Mouse (Mus musculus) kidney, adult 2 months (tissue): ENCODE measurements around the gene Cdkl4. TPM values are rescaled to one million over a fixed set of nuclear protein-coding genes. Genes with fewer than 3 reads are reported as not detected.
A peak's percentile ranks its signal among the peaks of the same experiment; 100 is the strongest.

Experiments
- DNase-seq: peaks from one replicate; pipeline ENCODE4 v3.0.0; 2021
- H3K27ac ChIP-seq: fragments of 200-500 bp; 2 replicates; pipeline ENCODE4 v1.5.1; 2012; ENCODE audit warnings: low read depth, low read length, control low read depth, inconsistent platforms; ENCODE audit not compliant: insufficient read depth
- H3K27me3 ChIP-seq: fragments of 200-500 bp; replicated peaks from 2 replicates; pipeline ENCODE4 v1.6.1; 2012; ENCODE audit warnings: mild to moderate bottlenecking, moderate library complexity, low read length, inconsistent platforms; ENCODE audit not compliant: control insufficient read depth, insufficient read depth
- H3K36me3 ChIP-seq: fragments of 200-500 bp; 2 replicates; pipeline ENCODE4 v1.6.1; 2012; ENCODE audit warnings: mild to moderate bottlenecking, moderate library complexity, low read length, inconsistent platforms; ENCODE audit not compliant: control insufficient read depth, insufficient read depth
- H3K4me1 ChIP-seq: fragments of 200-500 bp; 2 replicates; pipeline ENCODE4 v1.6.1; 2011; ENCODE audit warnings: low read length; ENCODE audit not compliant: control insufficient read depth, insufficient read depth
- H3K4me3 ChIP-seq: fragments of 200-500 bp; 2 replicates; pipeline ENCODE4 v1.5.1; 2011; ENCODE audit warnings: mild to moderate bottlenecking, low read depth, low read length, control low read depth; ENCODE audit not compliant: insufficient read depth
- CTCF ChIP-seq: fragments of 200-500 bp; conservative IDR thresholded peaks from 2 replicates; pipeline ENCODE4 v1.5.1; 2011; ENCODE audit warnings: low read depth, mild to moderate bottlenecking, control low read depth, low read length, moderate library complexity, mixed read lengths; ENCODE audit not compliant: insufficient read depth, insufficient read length
- POLR2A ChIP-seq: fragments of 200-500 bp; IDR thresholded peaks from one replicate; pipeline ENCODE4 v1.6.1; 2011; ENCODE audit warnings: low read depth, low read length, control low read depth
- WGBS: fragments of 180-500 bp; shearing (Covaris S2); methylation state at CpG from one replicate; pipeline ENCODE4 v1.1.7; 2018; 5-methylcytosine and 5-hydroxymethylcytosine counted together
- polyA plus RNA-seq: library from polyadenylated mRNA; depleted of rRNA; stranded (reverse); fragments of >200 nt; gene quantifications from 2 replicates; pipeline ENCODE4 v1.2.3, GENCODE M21; 2012

The Cdkl4 gene
- polyA plus RNA-seq, 1 experiment, result 0.34 TPM

- Histone ChIP-seq H3K36me3 (no peaks in the 10 kb centered on the region), H3K4me1 (no peaks in the 10 kb centered on the region), H3K4me3 (no peak overlapping the region), H3K27me3 (no peaks in the 10 kb centered on the region), H3K27ac (no peak overlapping the region)
- no peak for TF ChIP-seq POLR2A
- TF ChIP-seq CTCF, result no peak
- WGBS, result 50% methylated on average over 1 of the region's 1 CpGs
- DNase-seq, result no peak
Observed at GRCm38 (mm10) chr17:80493891-80494290, 83.7 kb downstream of the Cdkl4 start.

GRCm38 (mm10) chr17:80492811-80493210 is 84.8 kb downstream of the Cdkl4 start:
- 90% methylated on average over 4 of the region's 4 CpGs for WGBS
- H3K27me3 ChIP-seq, result no peaks in the 10 kb centered on the region
- TF ChIP-seq CTCF, result no peak
- TF ChIP-seq POLR2A, result no peak
- H3K36me3 ChIP-seq, result no peaks in the 10 kb centered on the region
- H3K4me1 ChIP-seq, result no peaks in the 10 kb centered on the region
- DNase-seq, result no peak
- no peak overlapping the region for H3K4me3 ChIP-seq
- no peak overlapping the region for H3K27ac ChIP-seq

- H3K27me3 ChIP-seq, result no peaks in the 10 kb centered on the region
Observed at GRCm38 (mm10) chr17:80492274-80492673, 85.3 kb downstream of the Cdkl4 start.

GRCm38 (mm10) chr17:80490166-80490565 is 87.4 kb downstream of the Cdkl4 start:
- H3K4me1 ChIP-seq, result no peaks in the 10 kb centered on the region
- DNase-seq, result no peak
- TF ChIP-seq POLR2A (no peak), CTCF (no peak)
- H3K27me3 ChIP-seq, result no peaks in the 10 kb centered on the region
- H3K4me3 ChIP-seq, result no peak overlapping the region
- no peaks in the 10 kb centered on the region for H3K36me3 ChIP-seq
- H3K27ac ChIP-seq, result no peak overlapping the region
- 59% methylated on average over 5 of the region's 5 CpGs for WGBS

More at GRCm38 (mm10) chr17:80492274-80492673, 85.3 kb downstream of the Cdkl4 start:
- Histone ChIP-seq H3K4me3 (no peak overlapping the region), H3K36me3 (no peaks in the 10 kb centered on the region), H3K4me1 (no peaks in the 10 kb centered on the region), H3K27ac (no peak overlapping the region)
- no peak for TF ChIP-seq POLR2A
- no peak for TF ChIP-seq CTCF
- 90% methylated on average over 4 of the region's 4 CpGs for WGBS
- DNase-seq, result no peak

GRCm38 (mm10) chr17:80488918-80489317 is 88.7 kb downstream of the Cdkl4 start:
- peak; percentile 12 for DNase-seq
- Histone ChIP-seq H3K36me3 (no peaks in the 10 kb centered on the region), H3K4me1 (no peaks in the 10 kb centered on the region), H3K27ac (no peak overlapping the region), H3K4me3 (no peak overlapping the region), H3K27me3 (no peaks in the 10 kb centered on the region)
- TF ChIP-seq CTCF (no peak), POLR2A (no peak)
- WGBS, result 43% methylated on average over 3 of the region's 3 CpGs

DNA sequence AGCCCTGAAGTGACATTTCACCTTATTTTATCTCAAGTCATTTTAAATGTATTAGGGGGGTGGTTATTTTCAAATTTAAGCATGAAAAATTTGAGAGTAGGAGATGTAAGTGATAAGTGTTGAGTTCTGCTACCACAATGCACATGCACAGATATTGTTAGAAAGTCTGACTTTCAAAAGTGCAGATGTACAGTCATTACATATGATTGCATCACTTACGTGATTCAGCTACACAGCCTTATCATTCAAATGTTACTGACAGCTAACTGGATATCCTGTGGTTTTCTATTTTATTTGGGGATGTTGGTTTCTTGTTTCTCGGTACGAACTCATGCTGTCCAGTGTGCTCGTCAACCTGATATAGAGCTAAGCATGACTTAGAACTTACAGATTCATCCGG is 92.5 kb downstream of the Cdkl4 start:
- DNase-seq, result no peak
- H3K36me3 ChIP-seq, result no peaks in the 10 kb centered on the region
- H3K4me1 ChIP-seq, result no peaks in the 10 kb centered on the region; the same call in 1 of the 2 replicates
- 92% methylated on average over 5 of the region's 5 CpGs for WGBS
- no peak overlapping the region for H3K27ac ChIP-seq
- no peak overlapping the region for H3K4me3 ChIP-seq
- TF ChIP-seq POLR2A (no peak), CTCF (no peak)
- H3K27me3 ChIP-seq, result no peaks in the 10 kb centered on the region

GRCm38 (mm10) chr17:80480855-80481224 is 96.8 kb downstream of the Cdkl4 start:
- WGBS, result 37% methylated on average over 7 of the region's 7 CpGs
- DNase-seq, result peak; percentile 7
- TF ChIP-seq POLR2A (no peak), CTCF (no peak)
- H3K4me3 ChIP-seq, result peak overlapping the region; percentile 59; the same call in 1 of the 2 replicates
- no peaks in the 10 kb centered on the region for H3K36me3 ChIP-seq
- H3K27me3 ChIP-seq, result no peaks in the 10 kb centered on the region
- peak overlapping the region; percentile 94; the same call in 1 of the 2 replicates for H3K27ac ChIP-seq
- peaks cover 3% of the 10 kb centered on the region; the same call in 1 of the 2 replicates for H3K4me1 ChIP-seq
